Mouse (Mus musculus): ENCODE data around the gene Pcdh7. TPM values are rescaled to one million over a fixed set of nuclear protein-coding genes. Genes with fewer than 3 reads are reported as not detected.
A peak's percentile ranks its signal among the peaks of the same experiment; 100 is the strongest.

The Pcdh7 gene
- polyA plus RNA-seq, 1 experiment from 2014 or later, result 4.1 TPM

GRCm38 (mm10) chr5:57959317-57959716, 241.6 kb downstream of the Pcdh7 start:
- Histone ChIP-seq H3K27ac (ENCODE audit: low read depth) (no peak overlapping the region), H3K27me3 (ENCODE audit: insufficient read depth, low read length) (no peaks in the 10 kb centered on the region), H3K4me3 (ENCODE audit: low read depth, low read length) (no peak overlapping the region), H3K9me3 (ENCODE audit: low read depth, low read length) (no peaks in the 10 kb centered on the region), H3K4me2 (no peak overlapping the region), H3K9ac (no peak overlapping the region), H3K4me1 (ENCODE audit: insufficient read depth) (no peaks in the 10 kb centered on the region), H3K36me3 (ENCODE audit: insufficient read depth) (no peaks in the 10 kb centered on the region)
- WGBS, result 43% methylated on average over 1 of the region's 1 CpGs
- TF ChIP-seq CTCF (IDR thresholded peaks at IDR 0.05; ENCODE audit: low read depth), result no peak
- ATAC-seq (ENCODE audit: insufficient read depth), result no peak
- no peak for DNase-seq

DNA sequence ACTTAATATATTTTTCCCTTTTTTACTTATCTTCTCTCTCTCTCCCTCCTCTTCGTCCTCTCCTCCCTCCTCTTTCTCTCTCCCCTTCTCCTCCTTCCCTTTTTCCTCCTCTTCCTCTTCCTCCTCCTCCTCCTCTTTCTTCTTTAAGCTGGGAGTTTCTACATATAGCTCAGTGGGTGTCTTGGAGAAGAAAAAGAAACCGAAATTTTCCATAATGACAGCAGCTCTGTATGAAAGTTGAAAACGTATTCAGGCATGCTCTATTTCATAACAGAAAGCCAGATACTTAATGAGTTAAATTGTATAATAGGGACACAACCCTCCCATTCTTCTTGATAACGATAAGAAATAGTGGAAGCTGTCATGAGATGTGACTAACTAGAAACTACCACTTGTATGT, 246.0 kb downstream of the Pcdh7 start:
- no peak for TF ChIP-seq CTCF (IDR thresholded peaks at IDR 0.05; ENCODE audit: low read depth)
- 66% methylated on average over 4 of the region's 4 CpGs for WGBS

GRCm38 (mm10) chr5:57964201-57964600, 246.4 kb downstream of the Pcdh7 start:
- Histone ChIP-seq H3K4me2 (no peak overlapping the region), H3K9ac (no peak overlapping the region), H3K4me3 (ENCODE audit: low read depth, low read length) (no peak overlapping the region), H3K27ac (ENCODE audit: low read depth) (no peak overlapping the region), H3K9me3 (ENCODE audit: low read depth, low read length) (no peaks in the 10 kb centered on the region), H3K27me3 (ENCODE audit: insufficient read depth, low read length) (no peaks in the 10 kb centered on the region), H3K4me1 (ENCODE audit: insufficient read depth) (no peaks in the 10 kb centered on the region), H3K36me3 (ENCODE audit: insufficient read depth) (no peaks in the 10 kb centered on the region)
- no peak for TF ChIP-seq CTCF (IDR thresholded peaks at IDR 0.05; ENCODE audit: low read depth)
- ATAC-seq (ENCODE audit: insufficient read depth) (no peak), DNase-seq (no peak)
- 88% methylated on average over 4 of the region's 4 CpGs for WGBS

More for the DNA sequence above, 246.0 kb downstream of the Pcdh7 start:
- ATAC-seq (ENCODE audit: insufficient read depth), result no peak
- no peaks in the 10 kb centered on the region for H3K4me1 ChIP-seq (ENCODE audit: insufficient read depth)
- no peak overlapping the region for H3K9ac ChIP-seq
- H3K4me3 ChIP-seq (ENCODE audit: low read depth, low read length), result no peak overlapping the region
- DNase-seq, result no peak
- no peaks in the 10 kb centered on the region for H3K36me3 ChIP-seq (ENCODE audit: insufficient read depth)
- no peaks in the 10 kb centered on the region for H3K9me3 ChIP-seq (ENCODE audit: low read depth, low read length)
- H3K4me2 ChIP-seq, result no peak overlapping the region
- no peak overlapping the region for H3K27ac ChIP-seq (ENCODE audit: low read depth)
- H3K27me3 ChIP-seq (ENCODE audit: insufficient read depth, low read length), result no peaks in the 10 kb centered on the region

DNA sequence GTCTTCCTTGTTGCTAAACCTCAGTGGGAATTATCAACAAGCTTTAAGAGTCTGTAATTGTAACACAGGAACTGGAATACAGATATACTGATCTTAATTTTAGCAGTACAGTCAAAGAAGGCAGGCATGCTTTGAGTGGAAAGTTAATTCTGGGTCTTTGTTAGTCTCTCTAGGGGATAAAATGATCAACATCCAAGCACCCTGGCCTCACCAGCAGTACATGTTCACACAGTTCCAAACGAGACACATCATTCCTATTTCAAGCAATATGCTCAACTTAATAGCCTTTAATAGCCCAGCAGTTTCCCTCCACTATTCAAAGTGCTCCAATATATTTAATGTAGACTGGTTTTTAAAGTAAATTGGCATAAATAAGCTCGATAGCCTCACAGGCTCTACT, 275.8 kb downstream of the Pcdh7 start:
- TF ChIP-seq CTCF (IDR thresholded peaks at IDR 0.05; ENCODE audit: low read depth), result no peak
- 81% methylated on average over 2 of the region's 2 CpGs for WGBS
- Histone ChIP-seq H3K4me2 (no peak overlapping the region), H3K4me1 (ENCODE audit: insufficient read depth) (no peaks in the 10 kb centered on the region), H3K27me3 (ENCODE audit: insufficient read depth, low read length) (no peaks in the 10 kb centered on the region), H3K27ac (ENCODE audit: low read depth) (no peak overlapping the region), H3K36me3 (ENCODE audit: insufficient read depth) (no peaks in the 10 kb centered on the region), H3K4me3 (ENCODE audit: low read depth, low read length) (no peak overlapping the region), H3K9ac (no peak overlapping the region), H3K9me3 (ENCODE audit: low read depth, low read length) (no peaks in the 10 kb centered on the region)
- ATAC-seq (ENCODE audit: insufficient read depth), result no peak
- no peak for DNase-seq

GRCm38 (mm10) chr5:58021331-58021730, 303.6 kb downstream of the Pcdh7 start:
- Histone ChIP-seq H3K4me3 (ENCODE audit: low read depth, low read length) (no peak overlapping the region), H3K27me3 (ENCODE audit: insufficient read depth, low read length) (no peaks in the 10 kb centered on the region), H3K4me1 (ENCODE audit: insufficient read depth) (0 out of 2 replicates have a peak, but pooled peaks cover 4% of the 10 kb centered on the region), H3K4me2 (no peak overlapping the region), H3K36me3 (ENCODE audit: insufficient read depth) (no peaks in the 10 kb centered on the region), H3K27ac (ENCODE audit: low read depth) (no peak overlapping the region), H3K9ac (no peak overlapping the region), H3K9me3 (ENCODE audit: low read depth, low read length) (no peaks in the 10 kb centered on the region)
- TF ChIP-seq CTCF (IDR thresholded peaks at IDR 0.05; ENCODE audit: low read depth), result no peak
- no peak for ATAC-seq (ENCODE audit: insufficient read depth)
- WGBS, result 75% methylated on average over 2 of the region's 2 CpGs
- DNase-seq, result no peak

GRCm38 (mm10) chr5:58025123-58025522, 307.4 kb downstream of the Pcdh7 start:
- no peaks in the 10 kb centered on the region for H3K27me3 ChIP-seq (ENCODE audit: insufficient read depth, low read length)
- H3K9me3 ChIP-seq (ENCODE audit: low read depth, low read length), result no peaks in the 10 kb centered on the region
- TF ChIP-seq CTCF (IDR thresholded peaks at IDR 0.05; ENCODE audit: low read depth), result no peak
- ATAC-seq (ENCODE audit: insufficient read depth) (no peak), DNase-seq (peak; percentile 21)
- no peak overlapping the region for H3K4me3 ChIP-seq (ENCODE audit: low read depth, low read length)
- 0 out of 2 replicates have a peak, but pooled peaks cover 4% of the 10 kb centered on the region for H3K4me1 ChIP-seq (ENCODE audit: insufficient read depth)
- H3K36me3 ChIP-seq (ENCODE audit: insufficient read depth), result no peaks in the 10 kb centered on the region
- H3K4me2 ChIP-seq, result peak overlapping the region; percentile 4; the same call in 1 of the 2 replicates
- peak overlapping the region; percentile 32; the same call in 1 of the 2 replicates for H3K27ac ChIP-seq (ENCODE audit: low read depth)
- no peak overlapping the region for H3K9ac ChIP-seq
- 51% methylated on average over 7 of the region's 7 CpGs for WGBS

GRCm38 (mm10) chr5:58025759-58026158, 308.0 kb downstream of the Pcdh7 start:
- Histone ChIP-seq H3K27ac (ENCODE audit: low read depth) (peak overlapping the region; percentile 32; the same call in 1 of the 2 replicates), H3K9me3 (ENCODE audit: low read depth, low read length) (no peaks in the 10 kb centered on the region), H3K9ac (no peak overlapping the region), H3K4me1 (ENCODE audit: insufficient read depth) (0 out of 2 replicates have a peak, but pooled peaks cover 4% of the 10 kb centered on the region), H3K36me3 (ENCODE audit: insufficient read depth) (no peaks in the 10 kb centered on the region), H3K4me3 (ENCODE audit: low read depth, low read length) (no peak overlapping the region), H3K27me3 (ENCODE audit: insufficient read depth, low read length) (no peaks in the 10 kb centered on the region), H3K4me2 (no peak overlapping the region)
- DNase-seq, result peak; percentile 56
- TF ChIP-seq CTCF (IDR thresholded peaks at IDR 0.05; ENCODE audit: low read depth), result no peak
- 28% methylated on average over 8 of the region's 8 CpGs for WGBS
- ATAC-seq (ENCODE audit: insufficient read depth), result peak; percentile 90; the same call in 1 of the 2 replicates

DNA sequence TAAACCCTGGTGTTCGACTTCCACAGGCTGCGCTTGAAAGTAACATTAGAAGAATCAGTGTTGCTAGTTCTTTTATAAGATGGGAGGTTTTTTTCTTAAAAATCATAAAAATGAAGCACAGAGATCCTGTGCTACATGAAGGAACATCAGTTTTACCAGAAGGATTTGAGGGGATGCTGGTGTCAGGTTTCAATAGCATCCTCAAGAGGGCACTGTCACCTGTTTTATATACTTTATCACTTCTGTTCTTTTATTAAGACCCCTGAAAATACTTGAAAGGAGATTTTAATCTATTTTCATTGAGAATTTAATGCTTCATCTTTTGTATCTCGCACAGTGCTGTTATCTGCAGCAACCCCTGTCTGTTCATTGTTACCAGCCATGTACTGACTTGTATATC, 322.1 kb downstream of the Pcdh7 start:
- no peak for TF ChIP-seq CTCF (IDR thresholded peaks at IDR 0.05; ENCODE audit: low read depth)
- H3K9ac ChIP-seq, result no peak overlapping the region
- H3K4me3 ChIP-seq (ENCODE audit: low read depth, low read length), result no peak overlapping the region
- no peaks in the 10 kb centered on the region for H3K27me3 ChIP-seq (ENCODE audit: insufficient read depth, low read length)
- DNase-seq, result peak; percentile 23
- no peaks in the 10 kb centered on the region for H3K36me3 ChIP-seq (ENCODE audit: insufficient read depth)
- no peaks in the 10 kb centered on the region for H3K4me1 ChIP-seq (ENCODE audit: insufficient read depth)
- WGBS, result 58% methylated on average over 3 of the region's 3 CpGs
- no peak overlapping the region for H3K4me2 ChIP-seq
- no peak for ATAC-seq (ENCODE audit: insufficient read depth)
- no peak overlapping the region for H3K27ac ChIP-seq (ENCODE audit: low read depth)
- no peaks in the 10 kb centered on the region for H3K9me3 ChIP-seq (ENCODE audit: low read depth, low read length)

Data from lung, embryonic 14.5 days (tissue).